Mouse (Mus musculus): ENCODE results near the gene 4930544D05Rik. TPM values are rescaled to one million over a fixed set of nuclear protein-coding genes. Genes with fewer than 3 reads are reported as not detected.

The 4930544D05Rik gene
- polyA plus RNA-seq, 1 experiment from 2014 or later = not detected

DNA sequence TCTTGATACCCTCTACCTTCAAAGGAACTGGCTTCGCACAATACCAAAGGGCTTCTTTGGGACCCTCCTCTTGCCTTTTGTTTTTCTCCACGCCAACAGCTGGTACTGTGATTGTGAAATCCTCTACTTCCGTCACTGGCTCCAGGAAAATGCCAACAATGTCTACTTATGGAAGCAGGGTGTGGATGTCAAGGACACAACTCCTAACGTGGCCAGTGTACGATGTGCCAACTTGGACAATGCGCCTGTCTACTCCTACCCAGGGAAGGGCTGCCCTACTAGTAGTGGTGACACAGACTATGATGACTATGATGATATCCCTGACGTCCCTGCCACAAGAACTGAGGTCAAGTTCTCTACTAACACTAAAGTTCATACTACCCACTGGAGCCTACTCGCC is 24.3 kb downstream of the 4930544D05Rik start:
- Histone ChIP-seq H3K79me2 (ENCODE audit: inconsistent target) (peaks cover 3% of the 10 kb centered on the region; the same call in 1 of the 2 replicates), H3K27ac (no peak overlapping the region), H3K36me3 (ENCODE audit: inconsistent target) (peaks cover 20% of the 10 kb centered on the region; the same call in 1 of the 2 replicates), H3K4me3 (ENCODE audit: inconsistent target) (no peak overlapping the region)
- WGBS (ENCODE audit: missing documents) = 94% methylated on average over 8 of the region's 8 CpGs

DNA sequence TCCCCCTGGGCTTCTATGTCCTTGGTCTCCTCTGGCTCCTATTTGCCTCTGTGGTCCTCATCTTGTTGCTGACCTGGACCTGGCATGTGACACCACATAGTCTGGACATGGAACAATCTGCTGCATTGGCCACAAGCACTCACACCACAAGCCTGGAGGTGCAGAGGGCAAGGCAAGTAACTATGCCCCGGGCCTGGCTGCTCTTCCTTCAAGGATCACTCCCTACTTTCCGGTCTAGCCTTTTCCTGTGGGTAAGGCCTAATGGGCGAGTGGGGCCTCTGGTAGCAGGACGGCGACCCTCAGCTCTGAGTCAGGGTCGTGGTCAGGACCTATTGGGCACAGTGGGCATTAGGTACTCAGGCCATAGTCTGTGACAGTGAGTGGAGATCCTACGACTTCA is 25.6 kb downstream of the 4930544D05Rik start:
- peaks cover 16% of the 10 kb centered on the region for H3K79me2 ChIP-seq (ENCODE audit: inconsistent target)
- peaks cover 29% of the 10 kb centered on the region; the same call in 1 of the 2 replicates for H3K36me3 ChIP-seq (ENCODE audit: inconsistent target)
- WGBS (ENCODE audit: missing documents) = 80% methylated on average over 7 of the region's 7 CpGs
- no peak overlapping the region for H3K27ac ChIP-seq
- H3K4me3 ChIP-seq (ENCODE audit: inconsistent target) = no peak overlapping the region

DNA sequence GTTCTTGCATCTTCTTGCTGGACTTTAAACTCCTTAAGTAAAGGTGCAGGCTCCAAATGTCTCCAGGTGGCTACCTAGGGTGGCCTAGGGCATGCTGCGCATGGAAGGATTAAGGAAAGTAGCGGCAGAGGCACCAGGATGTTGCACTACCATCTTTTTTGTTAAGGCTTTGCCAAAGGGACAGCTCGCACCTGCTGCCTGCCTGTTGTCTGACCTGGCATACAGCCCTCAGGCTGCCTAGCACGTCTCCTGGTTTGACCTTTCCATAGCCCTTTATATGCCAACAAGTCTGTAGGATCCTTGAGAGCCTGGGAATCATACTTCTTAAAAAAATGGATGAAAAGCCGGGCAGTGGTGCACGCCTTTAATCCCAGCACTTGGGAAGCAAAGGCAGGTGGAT is 27.4 kb downstream of the 4930544D05Rik start:
- Histone ChIP-seq H3K4me3 (ENCODE audit: inconsistent target) (no peak overlapping the region), H3K27ac (no peak overlapping the region), H3K36me3 (ENCODE audit: inconsistent target) (peaks cover 29% of the 10 kb centered on the region; the same call in 1 of the 2 replicates), H3K79me2 (ENCODE audit: inconsistent target) (peaks cover 27% of the 10 kb centered on the region)
- WGBS (ENCODE audit: missing documents) = 100% methylated on average over 6 of the region's 6 CpGs

DNA sequence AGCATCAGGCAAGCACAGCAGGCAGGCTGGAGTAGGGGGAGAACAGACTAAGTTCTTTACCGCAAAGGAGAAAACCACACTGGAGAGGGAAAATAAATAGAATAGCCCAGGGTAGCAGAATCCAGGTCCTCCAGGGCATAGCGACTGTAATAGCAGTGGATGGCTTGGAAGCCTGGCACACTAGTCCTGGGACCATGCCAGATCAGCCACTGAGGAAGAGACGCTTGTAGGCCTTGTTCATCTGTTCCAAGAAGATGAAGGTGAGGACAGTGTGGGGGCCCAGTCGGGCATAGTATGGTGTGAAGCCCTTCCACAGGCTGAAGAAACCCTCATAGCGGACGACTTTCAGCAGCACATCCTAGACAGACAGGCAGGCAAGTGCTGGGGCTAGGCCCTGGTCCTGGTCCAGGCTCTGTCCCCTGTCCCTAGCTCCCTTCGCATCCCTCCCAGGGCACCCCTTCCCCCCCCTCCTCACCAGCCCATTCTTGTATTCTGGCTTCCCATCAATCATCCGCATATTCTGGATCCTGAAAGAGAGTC is 29.0 kb downstream of the 4930544D05Rik start:
- WGBS (ENCODE audit: missing documents) = 96% methylated on average over 8 of the region's 8 CpGs
- Histone ChIP-seq H3K27ac (no peak overlapping the region), H3K36me3 (ENCODE audit: inconsistent target) (peaks cover 37% of the 10 kb centered on the region; the same call in 1 of the 2 replicates), H3K4me3 (ENCODE audit: inconsistent target) (no peak overlapping the region), H3K79me2 (ENCODE audit: inconsistent target) (peaks cover 43% of the 10 kb centered on the region)

DNA sequence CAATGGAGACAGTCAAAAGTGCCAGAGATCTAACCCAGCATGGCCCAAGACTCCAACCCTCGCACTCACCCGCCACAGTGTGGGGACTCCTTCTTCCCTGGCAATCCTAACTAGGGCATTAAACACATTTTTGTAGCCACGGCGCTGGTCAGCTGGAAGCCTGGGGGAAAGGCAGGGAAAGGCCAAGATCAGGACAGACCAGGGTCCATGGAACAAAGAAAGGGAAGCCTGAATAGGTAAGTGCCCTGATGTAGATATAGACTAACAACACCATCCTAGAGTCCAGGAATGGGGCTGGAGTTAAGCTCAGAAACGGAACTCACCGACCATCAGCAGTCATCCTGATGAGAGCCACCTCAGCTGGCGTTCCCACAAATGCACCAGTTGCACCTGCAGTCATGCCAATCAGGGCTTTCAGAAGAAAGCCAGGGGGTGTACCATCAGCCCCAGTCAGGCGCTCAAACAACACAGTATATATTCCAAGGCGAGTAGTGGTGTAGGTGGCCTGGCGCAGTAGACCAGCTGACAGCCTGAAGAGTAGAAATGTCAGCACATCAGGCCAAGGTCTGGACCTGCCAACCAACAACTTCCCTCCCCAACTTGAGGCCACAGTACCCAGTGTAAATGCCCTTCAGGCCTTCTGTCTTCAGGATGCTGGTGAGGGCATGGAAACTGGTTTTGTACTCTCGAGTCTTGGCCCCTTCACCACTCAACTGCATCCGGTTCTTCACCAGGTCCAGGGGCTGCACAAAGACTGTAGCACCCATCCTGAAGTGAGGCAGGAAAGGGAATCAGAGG is 30.0 kb downstream of the 4930544D05Rik start:
- 81% methylated on average over 12 of the region's 12 CpGs for WGBS (ENCODE audit: missing documents)
- Histone ChIP-seq H3K36me3 (ENCODE audit: inconsistent target) (peaks cover 42% of the 10 kb centered on the region; the same call in 1 of the 2 replicates), H3K4me3 (ENCODE audit: inconsistent target) (peak overlapping the region; percentile 81), H3K27ac (peak overlapping the region; percentile 66), H3K79me2 (ENCODE audit: inconsistent target) (peaks cover 53% of the 10 kb centered on the region)

DNA sequence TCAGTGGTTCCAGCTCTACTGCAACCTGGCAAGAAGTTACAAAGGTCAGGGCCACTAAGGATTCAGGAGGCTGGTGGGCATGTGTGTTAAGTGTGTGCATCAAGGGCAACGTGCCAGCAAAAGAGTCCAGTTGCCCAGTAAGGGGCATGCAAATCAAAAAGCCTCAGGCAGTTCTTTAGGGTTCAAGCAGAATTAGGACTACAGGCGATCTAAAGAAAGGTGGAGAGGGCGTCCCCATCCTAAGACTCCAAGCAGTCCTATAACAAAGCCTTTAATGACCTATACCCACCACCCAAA is 30.6 kb downstream of the 4930544D05Rik start:
- 21% methylated on average over 3 of the region's 3 CpGs for WGBS (ENCODE audit: missing documents)
- Histone ChIP-seq H3K79me2 (ENCODE audit: inconsistent target) (peaks cover 59% of the 10 kb centered on the region), H3K27ac (peak overlapping the region; percentile 66), H3K36me3 (ENCODE audit: inconsistent target) (peaks cover 42% of the 10 kb centered on the region; the same call in 1 of the 2 replicates), H3K4me3 (ENCODE audit: inconsistent target) (peak overlapping the region; percentile 81)

DNA sequence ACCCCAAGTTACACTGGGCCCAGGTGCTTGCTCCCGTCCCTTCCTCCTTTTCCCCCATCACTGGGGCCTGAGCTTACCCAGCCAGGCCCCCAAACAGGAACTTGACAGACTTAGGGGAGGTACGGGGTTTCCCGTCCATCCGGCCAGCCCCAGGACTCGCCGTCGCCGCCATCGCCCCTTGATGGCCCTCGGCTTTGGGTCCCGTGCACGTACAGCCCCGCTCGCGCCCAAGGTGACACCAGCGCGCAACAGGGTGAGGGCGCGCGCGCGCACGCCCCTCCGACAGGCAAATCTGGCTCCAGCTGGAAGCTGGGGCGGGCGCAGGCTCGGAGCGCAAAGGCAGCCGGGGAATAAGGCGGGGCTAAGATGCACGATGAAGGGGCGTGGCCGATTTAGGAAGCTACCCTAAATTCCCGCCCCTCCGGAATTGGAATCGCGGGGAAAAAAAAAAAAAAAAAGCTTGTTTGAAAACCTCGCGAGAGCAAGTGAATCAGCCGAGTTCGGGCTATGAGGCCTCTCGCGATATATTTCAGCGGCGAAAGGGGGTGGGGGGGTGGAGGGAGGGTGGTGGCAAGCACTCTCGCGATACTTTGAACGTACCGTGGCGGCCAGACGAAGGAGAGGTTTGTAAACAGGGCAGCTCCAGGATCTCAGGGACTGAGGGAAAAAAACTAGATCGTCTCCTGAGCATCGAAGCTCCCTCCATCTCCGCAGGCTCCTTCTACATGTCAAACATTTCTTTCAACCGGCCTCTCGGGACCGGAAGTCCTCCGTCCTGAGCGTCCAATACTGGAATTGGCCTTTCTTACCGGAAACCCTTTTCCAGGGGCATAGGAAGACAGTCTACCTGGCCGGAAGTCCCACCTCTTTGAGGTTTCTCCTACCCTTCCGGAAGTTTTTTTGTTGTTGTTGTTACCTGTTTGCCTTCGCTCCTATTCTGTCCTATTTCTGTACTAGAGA is 31.3 kb downstream of the 4930544D05Rik start, which contains the start of the genes Rnf167 and Slc25a11:
Gene Rnf167 (plus strand): TSS at position 545 of the 960 bp plus-strand sequence.
Gene Slc25a11 (minus strand): TSS at position 789 of the 960 bp plus-strand sequence.
- peak within 1 kb of the TSS; percentile 81 for H3K4me3 ChIP-seq (ENCODE audit: inconsistent target)
- under 1% methylated on average over 57 of the region's 63 CpGs for WGBS (ENCODE audit: missing documents)
- peaks cover 45% of the 10 kb centered on the region; the same call in 1 of the 2 replicates for H3K36me3 ChIP-seq (ENCODE audit: inconsistent target)
- H3K27ac ChIP-seq = peak within 1 kb of the TSS; percentile 85
- peaks cover 66% of the 10 kb centered on the region for H3K79me2 ChIP-seq (ENCODE audit: inconsistent target)

DNA sequence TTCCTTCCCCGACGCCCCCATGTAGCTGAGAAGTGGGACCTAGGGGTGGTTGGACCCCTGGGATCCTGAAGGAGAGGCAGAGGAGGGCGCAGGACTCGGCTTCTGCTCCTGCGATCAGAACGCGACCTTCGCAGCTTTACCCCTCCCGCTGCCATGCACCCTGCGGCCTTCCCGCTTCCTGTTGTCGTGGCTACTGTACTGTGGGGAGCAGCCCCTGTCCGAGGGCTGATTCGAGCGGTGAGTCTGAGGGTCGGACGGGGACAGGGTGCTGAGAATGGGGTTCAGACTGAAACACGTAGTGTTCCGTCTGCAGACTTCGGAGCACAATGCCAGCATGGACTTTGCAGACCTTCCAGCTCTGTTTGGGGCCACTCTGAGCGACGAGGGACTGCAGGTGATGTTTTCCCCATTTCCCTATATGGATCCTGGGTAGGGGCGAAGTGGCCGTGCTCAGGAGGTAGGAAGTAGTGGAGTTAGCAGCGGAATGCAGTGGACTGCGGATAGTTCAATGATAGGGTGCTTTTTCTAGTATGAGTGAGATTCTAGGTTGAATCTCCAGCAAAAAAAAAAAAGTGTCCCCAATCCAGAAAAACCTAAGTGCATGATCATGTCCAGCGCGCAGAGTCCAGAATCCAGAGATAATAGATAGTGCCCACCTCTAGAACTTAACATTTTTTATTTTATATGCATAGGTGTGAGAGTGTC is 32.2 kb downstream of the 4930544D05Rik start:
- H3K79me2 ChIP-seq (ENCODE audit: inconsistent target) = peaks cover 75% of the 10 kb centered on the region
- peaks cover 53% of the 10 kb centered on the region; the same call in 1 of the 2 replicates for H3K36me3 ChIP-seq (ENCODE audit: inconsistent target)
- peak overlapping the region; percentile 85 for H3K27ac ChIP-seq
- peak overlapping the region; percentile 69 for H3K4me3 ChIP-seq (ENCODE audit: inconsistent target)
- 5% methylated on average over 28 of the region's 28 CpGs for WGBS (ENCODE audit: missing documents)

DNA sequence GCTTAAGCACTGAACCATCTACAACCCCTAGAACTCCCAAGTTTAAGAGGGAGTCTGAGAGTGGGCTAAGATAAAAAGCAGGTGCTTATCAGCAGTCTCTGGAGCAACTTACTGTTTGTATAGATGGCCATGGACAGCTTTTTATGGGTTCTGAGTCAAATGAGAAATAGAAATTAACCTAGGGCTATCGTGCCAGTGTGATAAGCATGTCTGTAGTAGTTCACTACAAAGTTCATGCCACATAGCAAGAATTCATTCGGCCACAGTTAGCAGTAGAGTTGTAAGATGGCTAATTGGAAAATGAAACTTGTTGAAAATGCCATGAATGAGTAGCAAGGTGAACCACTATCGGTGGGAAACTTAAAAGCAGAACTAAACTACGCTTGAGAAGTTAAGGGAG is 32.9 kb downstream of the 4930544D05Rik start:
- peak overlapping the region; percentile 85; the same call in 1 of the 2 replicates for H3K27ac ChIP-seq
- peaks cover 82% of the 10 kb centered on the region for H3K79me2 ChIP-seq (ENCODE audit: inconsistent target)
- WGBS (ENCODE audit: missing documents) = 13% methylated on average over 4 of the region's 4 CpGs
- H3K36me3 ChIP-seq (ENCODE audit: inconsistent target) = peaks cover 48% of the 10 kb centered on the region; the same call in 1 of the 2 replicates
- H3K4me3 ChIP-seq (ENCODE audit: inconsistent target) = peak overlapping the region; percentile 69

DNA sequence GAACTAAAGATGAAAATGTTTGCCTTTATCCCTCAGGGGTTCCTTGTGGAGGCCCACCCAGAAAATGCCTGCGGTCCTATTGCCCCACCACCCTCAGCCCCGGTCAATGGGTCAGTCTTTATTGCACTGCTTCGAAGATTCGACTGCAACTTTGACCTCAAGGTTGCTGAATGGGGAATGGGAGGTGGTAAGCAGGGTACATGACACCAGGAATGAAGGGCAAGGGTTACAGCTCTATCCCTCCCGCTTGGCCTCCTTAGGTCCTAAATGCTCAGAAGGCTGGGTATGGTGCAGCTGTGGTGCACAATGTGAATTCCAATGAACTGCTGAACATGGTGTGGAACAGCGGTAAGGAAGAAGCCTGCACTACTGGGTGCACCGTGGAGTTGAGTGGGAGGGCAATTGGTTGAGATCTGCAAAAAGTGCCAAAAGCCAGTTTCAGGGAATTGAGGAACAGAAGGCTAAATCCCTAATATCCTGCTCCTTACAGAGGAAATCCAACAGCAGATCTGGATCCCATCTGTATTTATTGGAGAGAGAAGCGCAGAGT is 33.6 kb downstream of the 4930544D05Rik start:
- Histone ChIP-seq H3K27ac (no peak overlapping the region; the same call in 1 of the 2 replicates), H3K79me2 (ENCODE audit: inconsistent target) (peaks cover 88% of the 10 kb centered on the region), H3K36me3 (ENCODE audit: inconsistent target) (peaks cover 40% of the 10 kb centered on the region; the same call in 1 of the 2 replicates), H3K4me3 (ENCODE audit: inconsistent target) (no peak overlapping the region)
- WGBS (ENCODE audit: missing documents) = 78% methylated on average over 8 of the region's 8 CpGs

DNA sequence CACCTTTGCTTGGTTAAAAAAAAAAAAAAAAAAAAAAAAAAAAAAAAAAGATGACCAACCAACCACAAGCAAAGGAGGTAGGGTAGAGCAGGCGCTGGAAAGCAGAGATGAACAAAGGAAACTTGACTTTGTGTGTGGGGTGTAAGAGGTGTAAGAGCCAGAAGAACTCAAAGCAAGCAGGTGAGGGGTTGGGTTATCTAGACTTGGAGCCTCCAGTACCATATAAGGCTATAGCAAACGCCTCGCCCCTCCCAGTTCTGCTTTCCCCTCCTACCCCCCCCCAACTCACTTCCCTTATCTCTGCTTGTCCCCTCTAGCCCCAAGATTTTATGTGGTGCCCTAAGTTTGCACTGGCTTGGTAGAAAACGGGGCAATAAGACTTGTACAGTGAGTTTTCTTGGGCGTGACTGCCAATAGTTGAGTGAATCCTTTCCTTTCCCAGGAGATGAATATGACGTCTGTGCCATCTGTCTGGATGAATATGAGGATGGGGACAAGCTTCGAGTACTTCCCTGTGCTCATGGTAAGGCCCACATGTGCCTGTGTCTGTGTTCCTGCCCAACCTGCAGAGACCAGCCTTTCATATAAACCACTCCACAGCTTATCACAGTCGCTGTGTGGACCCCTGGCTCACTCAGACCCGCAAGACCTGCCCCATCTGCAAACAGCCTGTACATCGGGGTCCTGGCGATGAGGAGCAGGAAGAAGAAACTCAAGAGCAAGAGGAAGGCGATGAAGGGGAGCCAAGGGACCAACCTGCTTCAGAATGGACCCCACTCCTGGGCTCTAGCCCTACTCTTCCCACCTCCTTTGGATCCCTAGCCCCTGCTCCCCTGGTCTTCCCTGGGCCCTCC is 34.9 kb downstream of the 4930544D05Rik start:
- Histone ChIP-seq H3K4me3 (ENCODE audit: inconsistent target) (no peak overlapping the region), H3K79me2 (ENCODE audit: inconsistent target) (peaks cover 80% of the 10 kb centered on the region), H3K27ac (peak overlapping the region; percentile 96), H3K36me3 (ENCODE audit: inconsistent target) (peaks cover 27% of the 10 kb centered on the region; the same call in 1 of the 2 replicates)
- 39% methylated on average over 12 of the region's 12 CpGs for WGBS (ENCODE audit: missing documents)

DNA sequence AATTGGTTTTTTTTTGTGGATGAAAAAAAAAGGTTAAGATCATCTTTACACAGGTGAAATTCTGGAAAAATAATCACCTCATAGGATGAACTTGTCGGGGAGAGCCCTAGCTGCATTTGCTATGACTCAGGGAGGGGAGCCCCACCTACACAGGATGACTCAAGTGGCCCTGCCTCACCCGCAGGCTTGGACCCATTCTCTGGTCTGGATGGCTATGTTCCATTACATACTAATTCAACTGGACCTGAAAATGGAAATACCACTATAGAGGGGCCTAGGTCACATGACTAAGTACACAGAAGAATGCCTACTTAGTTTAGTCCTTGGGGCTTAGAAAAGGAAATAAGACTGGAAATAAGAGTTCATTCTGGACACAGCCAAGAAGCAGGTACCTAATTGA is 35.7 kb downstream of the 4930544D05Rik start:
- Histone ChIP-seq H3K4me3 (ENCODE audit: inconsistent target) (peak overlapping the region; percentile 79; the same call in 1 of the 2 replicates), H3K27ac (peak overlapping the region; percentile 96), H3K79me2 (ENCODE audit: inconsistent target) (peaks cover 71% of the 10 kb centered on the region), H3K36me3 (ENCODE audit: inconsistent target) (peaks cover 24% of the 10 kb centered on the region; the same call in 1 of the 2 replicates)
- 21% methylated on average over 2 of the region's 2 CpGs for WGBS (ENCODE audit: missing documents)
